Mouse (Mus musculus) CD4-positive naive resting alpha-beta T cell, adult 57 days (primary cell): ENCODE results near the gene Efcab8. TPM values are rescaled to one million over a fixed set of nuclear protein-coding genes. Genes with fewer than 3 reads are reported as not detected.

Experiments used
- total RNA-seq: library from RNA; stranded (reverse); gene quantifications from one replicate; pipeline ENCODE4 v1.2.4, GENCODE M21; 2023

Efcab8 gene
- total RNA-seq = 0.65 TPM

GRCm38 (mm10) chr2:153779394-153779981, at the start of gene Efcab8:
Gene Efcab8 (plus strand): TSS chr2:153779931.

GRCm38 (mm10) chr2:153740500-153741436, 39.0 kb upstream of the Efcab8 start, which contains the start of gene Mapre1:
Gene Mapre1 (plus strand): TSS chr2:153741274.

GRCm38 (mm10) chr2:153870984-153871383, 91.3 kb downstream of the Efcab8 start, which contains the start of gene Sun5:
Gene Sun5 (minus strand): TSS chr2:153871084.

GRCm38 (mm10) chr2:153874745-153875144, 95.0 kb downstream of the Efcab8 start, which contains the start of gene Bpifb2:
Gene Bpifb2 (plus strand): TSS chr2:153875045.

Other genes starting within 250 kb of the Efcab8 start
- gene Nol4l, start 250.0 kb upstream of the Efcab8 start, total RNA-seq = 2.5 TPM
- 36.2 TPM for gene Commd7, start 147.2 kb upstream of the Efcab8 start, total RNA-seq
- gene Dnmt3b, start 130.5 kb upstream of the Efcab8 start, total RNA-seq = 9.6 TPM
- not detected for gene Dnmt3c, start 83.3 kb upstream of the Efcab8 start, total RNA-seq
- gene Mapre1, start 38.7 kb upstream of the Efcab8 start, total RNA-seq = 132 TPM
- gene Sun5, start 91.2 kb downstream of the Efcab8 start, total RNA-seq = not detected
- gene Bpifb2, start 95.1 kb downstream of the Efcab8 start, total RNA-seq = not detected
- gene Bpifb6, start 120.5 kb downstream of the Efcab8 start, total RNA-seq = not detected
- not detected for gene Bpifb3, start 138.3 kb downstream of the Efcab8 start, total RNA-seq
- not detected for gene Bpifb4, start 158.3 kb downstream of the Efcab8 start, total RNA-seq
- not detected for gene Bpifa6, start 195.0 kb downstream of the Efcab8 start, total RNA-seq
- gene Bpifa2, start 228.3 kb downstream of the Efcab8 start, total RNA-seq = not detected